Mouse (Mus musculus) left cerebral cortex, adult 18-20 months (tissue): Measurements from ENCODE around the gene Dlk1. TPM values are rescaled to one million over a fixed set of nuclear protein-coding genes. Genes with fewer than 3 reads are reported as not detected.

Experiments
- total RNA-seq, 2 experiments: library from RNA; stranded (reverse); gene quantifications; 2 replicates each; pipeline ENCODE4 v1.2.3; 2021

Gene Dlk1
- total RNA-seq, 2 experiments from 2014 or later, result 4.7 to 7.5 TPM

Other genes with a start within 250 kb of the Dlk1 start
- under 1 TPM; 0.21 to 0.26 TPM for gene Rtl1, start 147.5 kb downstream of the Dlk1 start, total RNA-seq